Mouse (Mus musculus) ES-Bruce4 (cell line): ENCODE data around the gene Gstt1.

Source experiments
- CTCF ChIP-seq: IDR thresholded peaks from one replicate; pipeline ENCODE4 v1.8.1; 2011; ENCODE audit warnings: low read depth, low read length
- EP300 ChIP-seq: IDR thresholded peaks from 2 replicates; pipeline ENCODE4 v1.6.1; 2011; ENCODE audit warnings: low read depth, low read length; ENCODE audit not compliant: insufficient read depth
- POLR2A ChIP-seq: IDR thresholded peaks from one replicate; pipeline ENCODE4 v1.8.1; 2011; ENCODE audit warnings: low read length; ENCODE audit not compliant: insufficient read depth

GRCm38 (mm10) chr10:75845306-75845930 lies 47.0 kb upstream of the Gstt1 start:
- TF ChIP-seq POLR2A (no peak), CTCF (no peak), EP300 (no peak)
